Mouse (Mus musculus) CH12.LX (cell line): Measurements from ENCODE around the gene Tek. TPM values are rescaled to one million over a fixed set of nuclear protein-coding genes. Genes with fewer than 3 reads are reported as not detected.

ENCODE experiments used
- DNase-seq: peaks from one replicate; pipeline ENCODE4 v3.0.0-alpha.2; 2013; ENCODE audit errors: extremely low read depth
- H3K27ac ChIP-seq: 2 replicates; pipeline ENCODE4 v1.5.1; 2012; ENCODE audit warnings: low read depth, mild to moderate bottlenecking, control low read depth, moderate library complexity; ENCODE audit not compliant: insufficient read depth
- H3K27me3 ChIP-seq: replicated peaks from 2 replicates; pipeline ENCODE3; 2012; ENCODE audit warnings: inconsistent platforms
- H3K36me3 ChIP-seq, 2 experiments: replicated peaks in 1 of 2; 2 replicates each; pipeline versions ENCODE3 to v1.6.1; 2012; ENCODE audit warnings: inconsistent platforms in 1 of 2, low read length in 1 of 2, mild to moderate bottlenecking in 1 of 2, mixed read lengths in 1 of 2, moderate library complexity in 1 of 2; ENCODE audit not compliant: control insufficient read depth in 1 of 2, insufficient read depth in 1 of 2
- H3K4me1 ChIP-seq, 2 experiments: 2 replicates each; pipeline ENCODE4 v1.6.1; 2012; ENCODE audit warnings: inconsistent platforms in 1 of 2, moderate library complexity in 1 of 2; ENCODE audit not compliant: insufficient read depth in 2 of 2, control insufficient read depth in 1 of 2
- H3K4me2 ChIP-seq: 2 replicates; pipeline ENCODE4 v1.6.1; 2012; ENCODE audit warnings: low read depth, mild to moderate bottlenecking, control low read depth; ENCODE audit not compliant: poor library complexity, insufficient read depth, severe bottlenecking
- H3K4me3 ChIP-seq, 3 experiments: fragments of 150-350 bp in 1 of 3; sonication (generic) in 1 of 3; replicated peaks in 1 of 3; 2 replicates each; pipeline versions ENCODE3 to v1.5.1; 2011 to 2012; ENCODE audit warnings: low read depth in 2 of 3, low read length in 2 of 3, mild to moderate bottlenecking in 2 of 3, moderate library complexity in 2 of 3, control low read depth in 1 of 3, improper control_type of control experiment in 1 of 3, inconsistent platforms in 1 of 3, mixed read lengths in 1 of 3; ENCODE audit not compliant: poor library complexity in 1 of 3
- H3K79me2 ChIP-seq: replicated peaks from 2 replicates; pipeline ENCODE4 v1.6.1; 2012; ENCODE audit warnings: mild to moderate bottlenecking, moderate library complexity; ENCODE audit not compliant: control insufficient read depth, poor library complexity, insufficient read depth, severe bottlenecking; ENCODE audit errors: extremely low read depth
- H3K9ac ChIP-seq: 2 replicates; pipeline ENCODE4 v1.6.1; 2012; ENCODE audit warnings: low read depth, mild to moderate bottlenecking, control low read depth, moderate library complexity; ENCODE audit not compliant: insufficient read depth
- H3K9me3 ChIP-seq: replicated peaks from 2 replicates; pipeline ENCODE3; 2012; ENCODE audit warnings: low read length, inconsistent platforms, mixed read lengths
- BHLHE40 ChIP-seq: IDR thresholded peaks from 2 replicates; pipeline ENCODE4 v1.6.1; 2011; ENCODE audit warnings: mild to moderate bottlenecking, low read depth, low read length, improper control_type of control experiment
- CHD2 ChIP-seq: IDR thresholded peaks from 2 replicates; pipeline ENCODE4 v1.6.1; 2011; ENCODE audit warnings: low read length, improper control_type of control experiment
- E2F4 ChIP-seq: IDR thresholded peaks from 2 replicates; pipeline ENCODE4 v1.6.1; 2011; ENCODE audit warnings: low read depth, low read length, improper control_type of control experiment; ENCODE audit not compliant: insufficient replicate concordance
- ELF1 ChIP-seq: IDR thresholded peaks from 2 replicates; pipeline ENCODE4 v1.6.1; 2014; ENCODE audit warnings: low read depth, mild to moderate bottlenecking, inconsistent platforms, low read length, improper control_type of control experiment
- EP300 ChIP-seq: IDR thresholded peaks from 2 replicates; pipeline ENCODE4 v1.6.1; 2011; ENCODE audit warnings: low read length, improper control_type of control experiment
- GABPA ChIP-seq: IDR thresholded peaks from 2 replicates; pipeline ENCODE4 v1.6.1; 2012; ENCODE audit warnings: low read depth, low read length, improper control_type of control experiment, inconsistent platforms; ENCODE audit not compliant: insufficient replicate concordance
- HCFC1 ChIP-seq: IDR thresholded peaks from 2 replicates; pipeline ENCODE4 v1.6.1; 2012; ENCODE audit warnings: low read depth, mild to moderate bottlenecking, inconsistent platforms, low read length, improper control_type of control experiment
- IRF4 ChIP-seq: IDR thresholded peaks from 2 replicates; pipeline ENCODE4 v1.6.1; 2014; ENCODE audit warnings: low read depth, mild to moderate bottlenecking, inconsistent platforms, low read length, improper control_type of control experiment
- KAT2A ChIP-seq: IDR thresholded peaks from 2 replicates; pipeline ENCODE4 v1.6.1; 2012; ENCODE audit warnings: low read length, improper control_type of control experiment, inconsistent platforms; ENCODE audit not compliant: insufficient replicate concordance
- MYC ChIP-seq: IDR thresholded peaks from 2 replicates; pipeline ENCODE4 v1.6.1; 2011; ENCODE audit warnings: low read depth, mild to moderate bottlenecking, improper control_type of control experiment, low read length
- NRF1 ChIP-seq: IDR thresholded peaks from 2 replicates; pipeline ENCODE4 v1.6.1; 2014; ENCODE audit warnings: low read depth, mild to moderate bottlenecking, inconsistent platforms, low read length, improper control_type of control experiment, moderate library complexity
- PAX5 ChIP-seq: IDR thresholded peaks from 2 replicates; pipeline ENCODE4 v1.6.1; 2012; ENCODE audit warnings: low read length, inconsistent platforms, mixed read lengths
- POLR2AphosphoS2 ChIP-seq: IDR thresholded peaks from 2 replicates; pipeline ENCODE4 v1.6.1; 2011; ENCODE audit warnings: low read depth, low read length, improper control_type of control experiment
- RAD21 ChIP-seq: IDR thresholded peaks from 2 replicates; pipeline ENCODE4 v1.6.1; 2011; ENCODE audit warnings: low read depth, mild to moderate bottlenecking, low read length, improper control_type of control experiment, moderate library complexity
- RCOR1 ChIP-seq: conservative IDR thresholded peaks from 2 replicates; pipeline ENCODE4 v1.6.1; 2012; ENCODE audit warnings: low read depth, mild to moderate bottlenecking, inconsistent platforms, low read length, improper control_type of control experiment
- UBTF ChIP-seq: IDR thresholded peaks from 2 replicates; pipeline ENCODE4 v1.6.1; 2012; ENCODE audit warnings: low read depth, mild to moderate bottlenecking, inconsistent platforms, low read length, improper control_type of control experiment, moderate library complexity
- ZC3H11A ChIP-seq: IDR thresholded peaks from 2 replicates; pipeline ENCODE4 v1.6.1; 2012; ENCODE audit warnings: low read depth, mild to moderate bottlenecking, inconsistent platforms, low read length, improper control_type of control experiment
- ZMIZ1 ChIP-seq: IDR thresholded peaks from 2 replicates; pipeline ENCODE4 v1.6.1; 2012; ENCODE audit warnings: low read depth, mild to moderate bottlenecking, inconsistent platforms, low read length, improper control_type of control experiment
- dilution Hi-C: fragments of 300-500 bp; cut with MboI; formaldehyde crosslinking; loops from 2 replicates; pipeline ENCODE4 v1.14.3; 2020; ENCODE audit warnings: low sequenced_read_pairs; ENCODE audit not compliant: extremely low pct_unique_long_range_greater_than_20kb, extremely low pct_ligation_motif_present
- in situ Hi-C: fragments of 300-500 bp; cut with MboI; formaldehyde crosslinking; loops from 3 replicates; pipeline ENCODE4 v1.14.3; 2019; ENCODE audit warnings: low sequenced_read_pairs, low pct_ligation_motif_present, low pct_unique_long_range_greater_than_20kb, mixed read lengths
- polyA plus RNA-seq: library from polyadenylated mRNA; unstranded; fragments of >175 nt; gene quantifications from 2 replicates; pipeline ENCODE4 v1.2.1, GENCODE M21; 2012; ENCODE audit warnings: low read depth; ENCODE audit not compliant: insufficient read length
- total RNA-seq, 2 experiments: library from RNA; depleted of rRNA; stranded (reverse); fragments of 300-350 nt in 1 of 2; fragments of >200 nt in 1 of 2; gene quantifications; 2 replicates each; pipeline ENCODE4 v1.2.3; 2012 to 2014

The Tek gene
- total and polyA plus RNA-seq, 3 experiments, result 0.06 to 0.47 (median 0.17) TPM

- Histone ChIP-seq H3K9ac (no peak overlapping the region), H3K79me2 (no peaks in the 10 kb centered on the region), H3K4me1 (no peaks in the 10 kb centered on the region), H3K4me2 (no peak overlapping the region), H3K9me3 (no peaks in the 10 kb centered on the region), H3K4me3 (no peak overlapping the region), H3K36me3 (no peaks in the 10 kb centered on the region), H3K27me3 (no peaks in the 10 kb centered on the region), H3K27ac (no peak overlapping the region)
- no peak for TF ChIP-seq POLR2AphosphoS2
- no peak for DNase-seq
- dilution Hi-C loops, result no loop called here
- in situ Hi-C loops, result no loop called here
These were observed 1.5 kb upstream of the Tek start for GRCm38 (mm10) chr4:94737326-94738295.

- in situ Hi-C loops (no loop called here), dilution Hi-C loops (no loop called here)
- Histone ChIP-seq H3K36me3 (no peaks in the 10 kb centered on the region), H3K9me3 (no peaks in the 10 kb centered on the region), H3K79me2 (no peaks in the 10 kb centered on the region), H3K4me3 (no peak overlapping the region), H3K4me2 (no peak overlapping the region), H3K27me3 (no peaks in the 10 kb centered on the region), H3K4me1 (no peaks in the 10 kb centered on the region), H3K9ac (no peak overlapping the region), H3K27ac (no peak overlapping the region)
- no peak for TF ChIP-seq ELF1
- TF ChIP-seq RCOR1, result no peak
- TF ChIP-seq KAT2A, result no peak
- no peak for TF ChIP-seq GABPA
- TF ChIP-seq CHD2, result no peak
- TF ChIP-seq ZMIZ1, result no peak
- no peak for TF ChIP-seq E2F4
- no peak for TF ChIP-seq IRF4
- TF ChIP-seq PAX5, result no peak
- TF ChIP-seq UBTF, result no peak
- no peak for TF ChIP-seq RAD21
- no peak for TF ChIP-seq EP300
- TF ChIP-seq HCFC1, result no peak
- no peak for TF ChIP-seq ZC3H11A
- TF ChIP-seq NRF1, result no peak
- no peak for TF ChIP-seq MYC
- TF ChIP-seq BHLHE40, result no peak
- DNase-seq, result no peak
These were observed 2.7 kb downstream of the Tek start for GRCm38 (mm10) chr4:94741824-94742223.
